Mouse (Mus musculus) kidney, postnatal 10 days (tissue): ENCODE measurements around the gene Hmga2.

Experiments
- DNase-seq: peaks from one replicate; pipeline ENCODE4 v3.0.0; 2021; ENCODE audit warnings: mixed read lengths

Hmga2 gene

GRCm38 (mm10) chr10:120472606-120473005 is 3.7 kb downstream of the Hmga2 start:
- DNase-seq = no peak

- DNase-seq = no peak
Observed at GRCm38 (mm10) chr10:120465121-120465520, 11.1 kb downstream of the Hmga2 start.

- DNase-seq = peak; percentile 48
Observed at GRCm38 (mm10) chr10:120461769-120462168, 14.5 kb downstream of the Hmga2 start.

- no peak for DNase-seq
Observed at GRCm38 (mm10) chr10:120461301-120461700, 15.0 kb downstream of the Hmga2 start.

- no peak for DNase-seq
Observed at GRCm38 (mm10) chr10:120458866-120459265, 17.4 kb downstream of the Hmga2 start.

GRCm38 (mm10) chr10:120449661-120450284 is 26.5 kb downstream of the Hmga2 start:
- peak; percentile 38 for DNase-seq

GRCm38 (mm10) chr10:120446799-120447198 is 29.5 kb downstream of the Hmga2 start:
- no peak for DNase-seq

- DNase-seq = peak; percentile 38
Observed at GRCm38 (mm10) chr10:120446206-120446605, 30.1 kb downstream of the Hmga2 start.

- no peak for DNase-seq
Observed at GRCm38 (mm10) chr10:120444463-120445070, 31.7 kb downstream of the Hmga2 start.

GRCm38 (mm10) chr10:120443757-120444311 is 32.4 kb downstream of the Hmga2 start:
- no peak for DNase-seq

GRCm38 (mm10) chr10:120441254-120441653 is 35.0 kb downstream of the Hmga2 start:
- no peak for DNase-seq

GRCm38 (mm10) chr10:120434433-120434832 is 41.8 kb downstream of the Hmga2 start:
- no peak for DNase-seq

- DNase-seq = no peak
Observed at GRCm38 (mm10) chr10:120433463-120433815, 42.8 kb downstream of the Hmga2 start.

- DNase-seq = peak; percentile 44
Observed at GRCm38 (mm10) chr10:120432731-120433462, 43.4 kb downstream of the Hmga2 start.

GRCm38 (mm10) chr10:120432081-120432480 is 44.2 kb downstream of the Hmga2 start:
- DNase-seq = no peak

GRCm38 (mm10) chr10:120431435-120431834 is 44.8 kb downstream of the Hmga2 start:
- peak; percentile 64 for DNase-seq

- DNase-seq = no peak
Observed at GRCm38 (mm10) chr10:120430422-120430821, 45.8 kb downstream of the Hmga2 start.

- no peak for DNase-seq
Observed at GRCm38 (mm10) chr10:120429758-120430259, 46.5 kb downstream of the Hmga2 start.

GRCm38 (mm10) chr10:120429199-120429551 is 47.1 kb downstream of the Hmga2 start:
- DNase-seq = no peak

- DNase-seq = peak; percentile 55
Observed at GRCm38 (mm10) chr10:120428430-120429198, 47.7 kb downstream of the Hmga2 start.

- DNase-seq = no peak
Observed at GRCm38 (mm10) chr10:120426086-120426610, 50.1 kb downstream of the Hmga2 start.

- DNase-seq = no peak
Observed at GRCm38 (mm10) chr10:120424015-120424414, 52.3 kb downstream of the Hmga2 start.

GRCm38 (mm10) chr10:120423256-120423655 is 53.0 kb downstream of the Hmga2 start:
- no peak for DNase-seq
